Mouse (Mus musculus) kidney, postnatal 36 days (tissue): ENCODE results near the gene Tgif2lx2.
"Not testable (repeated sequence)": the region's sequence is repeated elsewhere in the genome, so short reads cannot be mapped to it uniquely, and the experiment has no call there.

Source experiments
- DNase-seq, 2 experiments: peaks; one replicate each; pipeline ENCODE4 v3.0.0; 2021 to 2022; ENCODE audit warnings: mixed read lengths in 2 of 2

The Tgif2lx2 gene

DNA sequence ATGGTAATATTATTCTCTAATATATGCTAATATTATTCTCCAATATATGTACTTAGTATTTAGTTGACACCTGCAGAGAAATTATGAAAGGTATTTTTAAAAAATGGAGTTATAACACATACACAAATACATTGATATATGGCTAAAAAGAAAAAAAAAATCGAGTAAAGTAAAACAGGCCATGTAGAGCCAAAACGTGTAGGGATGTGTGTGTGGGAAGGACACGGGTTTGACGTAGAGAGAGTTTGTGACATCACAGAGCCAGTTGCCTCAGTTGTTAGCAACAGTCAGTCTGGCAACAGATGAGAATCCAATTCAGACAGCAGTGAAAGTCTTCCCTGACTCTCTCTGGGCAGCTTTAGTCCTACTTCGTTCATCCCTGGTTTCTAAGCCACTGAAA is at the start of gene Tgif2lx2:
Gene Tgif2lx2 (plus strand): TSS at position 301 of the 400 bp plus-strand sequence.
- DNase-seq, result not testable (repeated sequence)
